Mouse (Mus musculus): ENCODE data around the gene Atg2b.

The Atg2b gene

GRCm38 (mm10) chr12:105685001-105685691 lies at the start of gene Atg2b:
Gene Atg2b (minus strand): TSS chr12:105685211.
- DNase-seq (ENCODE audit: low read depth, low spot score), result peak; percentile 97

- DNase-seq (ENCODE audit: low read depth, low spot score), result no peak
These were observed 48.6 kb upstream of the Atg2b start for GRCm38 (mm10) chr12:105733370-105734159.

- DNase-seq (ENCODE audit: low read depth, low spot score), result no peak
These were observed 45.9 kb upstream of the Atg2b start for GRCm38 (mm10) chr12:105730851-105731460.

GRCm38 (mm10) chr12:105727964-105728363 lies 43.0 kb upstream of the Atg2b start:
- DNase-seq (ENCODE audit: low read depth, low spot score), result peak; percentile 54

- DNase-seq (ENCODE audit: low read depth, low spot score), result no peak
These were observed 42.3 kb upstream of the Atg2b start for GRCm38 (mm10) chr12:105727268-105727667.

GRCm38 (mm10) chr12:105725736-105726135 lies 40.7 kb upstream of the Atg2b start:
- no peak for DNase-seq (ENCODE audit: low read depth, low spot score)

GRCm38 (mm10) chr12:105724616-105725015 lies 39.6 kb upstream of the Atg2b start:
- DNase-seq (ENCODE audit: low read depth, low spot score), result no peak

GRCm38 (mm10) chr12:105722657-105723056 lies 37.6 kb upstream of the Atg2b start:
- peak; percentile 75 for DNase-seq (ENCODE audit: low read depth, low spot score)

GRCm38 (mm10) chr12:105721452-105722132 lies 36.6 kb upstream of the Atg2b start:
- no peak for DNase-seq (ENCODE audit: low read depth, low spot score)

GRCm38 (mm10) chr12:105720196-105720595 lies 35.2 kb upstream of the Atg2b start:
- DNase-seq (ENCODE audit: low read depth, low spot score), result no peak

- DNase-seq (ENCODE audit: low read depth, low spot score), result no peak
These were observed 33.6 kb upstream of the Atg2b start for GRCm38 (mm10) chr12:105718616-105719015.

GRCm38 (mm10) chr12:105705799-105706487 lies 20.9 kb upstream of the Atg2b start, which contains the start of gene Ak7:
Gene Ak7 (plus strand): TSS chr12:105705976.
- peak; percentile 53 for DNase-seq (ENCODE audit: low read depth, low spot score)

- no peak for DNase-seq (ENCODE audit: low read depth, low spot score)
These were observed 15.4 kb upstream of the Atg2b start for GRCm38 (mm10) chr12:105700433-105700832.

- no peak for DNase-seq (ENCODE audit: low read depth, low spot score)
These were observed 12.2 kb upstream of the Atg2b start for GRCm38 (mm10) chr12:105697104-105697780.

- no peak for DNase-seq (ENCODE audit: low read depth, low spot score)
These were observed 10.8 kb upstream of the Atg2b start for GRCm38 (mm10) chr12:105695848-105696247.

GRCm38 (mm10) chr12:105694021-105694420 lies 9.0 kb upstream of the Atg2b start:
- no peak for DNase-seq (ENCODE audit: low read depth, low spot score)

- no peak for DNase-seq (ENCODE audit: low read depth, low spot score)
These were observed 4.4 kb upstream of the Atg2b start for GRCm38 (mm10) chr12:105689435-105689834.

- no peak for DNase-seq (ENCODE audit: low read depth, low spot score)
These were observed 3.5 kb upstream of the Atg2b start for GRCm38 (mm10) chr12:105688546-105688945.

- DNase-seq (ENCODE audit: low read depth, low spot score), result no peak
These were observed 2.4 kb upstream of the Atg2b start for GRCm38 (mm10) chr12:105687416-105687815.

- no peak for DNase-seq (ENCODE audit: low read depth, low spot score)
These were observed 1.8 kb upstream of the Atg2b start for GRCm38 (mm10) chr12:105686791-105687190.

Data from forelimb bud, embryonic 11.5 days (tissue).